Mouse (Mus musculus) kidney, embryonic 16.5 days (tissue): ENCODE measurements around the gene Cbr2. TPM values are rescaled to one million over a fixed set of nuclear protein-coding genes. Genes with fewer than 3 reads are reported as not detected.
A peak's percentile ranks its signal among the peaks of the same experiment; 100 is the strongest.
"Not testable (repeated sequence)": the region's sequence is repeated elsewhere in the genome, so short reads cannot be mapped to it uniquely, and the experiment has no call there.

Source experiments
- ATAC-seq: fragments of 200-750 bp; cut with Nextera tagmentation; 2 replicates; pipeline ENCODE4 v1.8.0; 2017; ENCODE audit warnings: moderate TSS enrichment; ENCODE audit not compliant: low FRiP score, low TSS enrichment
- H3K27ac ChIP-seq: fragments of 300-500 bp; sonication (generic); 2 replicates; pipeline ENCODE4 v1.5.1; 2014; ENCODE audit warnings: low read length
- H3K27me3 ChIP-seq: fragments of 300-500 bp; sonication (generic); 2 replicates; pipeline ENCODE4 v1.6.1; 2014; ENCODE audit warnings: low read length, control low read depth, mixed read lengths; ENCODE audit not compliant: insufficient read depth
- H3K36me3 ChIP-seq: fragments of 300-500 bp; sonication (generic); 2 replicates; pipeline ENCODE4 v1.6.1; 2014; ENCODE audit warnings: low read length, control low read depth, mixed read lengths; ENCODE audit not compliant: insufficient read depth
- H3K4me1 ChIP-seq: fragments of 300-500 bp; sonication (generic); 2 replicates; pipeline ENCODE4 v1.6.1; 2014; ENCODE audit warnings: low read length, control low read depth, mixed read lengths; ENCODE audit not compliant: insufficient read depth
- H3K4me2 ChIP-seq: fragments of 300-500 bp; sonication (generic); replicated peaks from 2 replicates; pipeline ENCODE4 v1.6.1; 2014; ENCODE audit warnings: low read depth, low read length
- H3K4me3 ChIP-seq: fragments of 300-500 bp; sonication (generic); 2 replicates; pipeline ENCODE4 v1.5.1; 2014; ENCODE audit warnings: mild to moderate bottlenecking, low read length
- H3K9ac ChIP-seq: fragments of 300-500 bp; sonication (generic); replicated peaks from 2 replicates; pipeline ENCODE4 v1.6.1; 2014; ENCODE audit warnings: low read length
- H3K9me3 ChIP-seq: fragments of 300-500 bp; sonication (generic); 2 replicates; pipeline ENCODE4 v1.6.1; 2016; ENCODE audit warnings: low read length, control low read depth
- WGBS: fragments of 180-500 bp; shearing (Covaris S2); extraction: QIAGEN DNeasy Blood & Tissue Kit; methylation state at CpG from one replicate; pipeline ENCODE4 v1.1.7; 2014; 5-methylcytosine and 5-hydroxymethylcytosine counted together
- polyA plus RNA-seq: library from polyadenylated mRNA; unstranded; fragments of >200 nt; fragmentation: Nextera tagmentation; extraction: Ambion mirVana; gene quantifications from 2 replicates; pipeline ENCODE4 v1.2.1, GENCODE M21; 2015

The Cbr2 gene
- polyA plus RNA-seq, 1 experiment from 2014 or later = 4.3 TPM

DNA sequence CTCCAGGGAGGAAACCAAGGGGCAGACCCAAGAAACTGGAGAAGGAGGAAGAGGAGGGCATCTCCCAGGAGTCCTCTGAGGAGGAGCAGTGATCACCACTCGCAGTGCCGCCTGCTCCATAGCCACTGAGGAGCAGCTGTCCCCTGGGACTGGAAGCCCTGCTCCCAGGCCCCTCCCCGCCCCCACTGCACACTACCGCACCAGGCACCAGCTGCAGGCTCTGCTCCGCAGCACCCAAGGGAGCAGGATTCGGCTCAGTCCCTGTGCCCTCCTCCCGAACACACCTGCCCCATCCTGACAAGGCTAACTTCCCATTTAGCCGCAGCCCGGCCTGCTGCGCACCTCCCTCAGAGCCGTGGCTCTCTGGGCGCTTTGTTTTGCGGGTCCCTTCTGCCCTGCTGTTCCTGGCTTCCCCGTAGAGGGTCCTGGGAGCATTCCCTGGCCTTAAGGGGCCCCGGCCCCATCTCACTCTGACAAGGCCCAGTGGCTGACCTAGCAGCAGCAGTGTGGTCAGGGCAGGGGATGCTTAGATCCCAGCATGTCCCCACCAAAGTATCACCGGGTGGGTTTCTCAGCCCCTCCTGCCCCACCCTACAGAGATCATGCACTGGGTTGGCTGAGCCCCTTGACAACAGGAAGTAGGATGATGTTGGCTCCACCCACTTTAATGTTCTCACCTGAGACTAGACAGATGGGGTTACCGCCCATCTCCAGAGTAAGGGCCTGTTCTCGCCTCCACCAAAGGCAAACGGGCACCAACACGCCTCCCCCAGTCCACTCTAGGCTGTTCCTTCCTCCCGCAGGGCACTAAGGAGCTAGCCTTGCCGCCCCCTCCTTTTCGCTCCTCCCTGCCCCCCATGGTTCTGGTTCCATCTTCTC, 31.4 kb upstream of the Cbr2 start:
- not testable (repeated sequence) for H3K4me3 ChIP-seq, H3K27me3 ChIP-seq, H3K27ac ChIP-seq, H3K36me3 ChIP-seq, H3K4me1 ChIP-seq, ATAC-seq, H3K9ac ChIP-seq
- H3K4me2 ChIP-seq = peak overlapping the region; percentile 27; the same call in 1 of the 2 replicates
- WGBS = 18% methylated on average over 7 of the region's 23 CpGs
- H3K9me3 ChIP-seq = peaks cover 13% of the 10 kb centered on the region; the same call in 1 of the 2 replicates

DNA sequence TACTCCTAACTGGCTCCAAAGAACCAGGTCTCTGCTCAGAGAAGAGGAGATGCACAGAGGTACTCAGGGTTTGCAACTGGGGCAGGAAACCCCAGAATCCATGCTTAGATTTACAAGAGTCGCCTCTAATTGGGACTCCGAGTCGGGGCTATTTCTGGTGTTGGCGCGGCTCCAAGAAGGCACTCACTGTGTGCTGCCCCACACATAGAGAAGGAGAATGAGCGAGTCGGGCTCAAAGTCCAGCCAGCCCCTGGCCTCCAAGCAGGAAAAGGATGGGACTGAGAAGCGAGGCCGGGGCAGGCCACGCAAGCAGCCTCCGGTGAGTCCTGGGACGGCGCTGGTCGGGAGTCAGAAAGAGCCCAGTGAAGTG, 30.7 kb upstream of the Cbr2 start, which contains the start of gene Hmga1b:
TSS of gene Hmga1b (plus strand) at position 123 of the 370 bp plus-strand sequence.
- H3K4me2 ChIP-seq = peak within 1 kb of the TSS; percentile 27; the same call in 1 of the 2 replicates
- WGBS = 13% methylated on average over 14 of the region's 14 CpGs
- not testable (repeated sequence) for H3K27ac ChIP-seq, H3K4me3 ChIP-seq, H3K36me3 ChIP-seq, H3K27me3 ChIP-seq, H3K9ac ChIP-seq, H3K4me1 ChIP-seq
- ATAC-seq = peak; percentile 55; the same call in 1 of the 2 replicates
- H3K9me3 ChIP-seq = peaks cover 20% of the 10 kb centered on the region

DNA sequence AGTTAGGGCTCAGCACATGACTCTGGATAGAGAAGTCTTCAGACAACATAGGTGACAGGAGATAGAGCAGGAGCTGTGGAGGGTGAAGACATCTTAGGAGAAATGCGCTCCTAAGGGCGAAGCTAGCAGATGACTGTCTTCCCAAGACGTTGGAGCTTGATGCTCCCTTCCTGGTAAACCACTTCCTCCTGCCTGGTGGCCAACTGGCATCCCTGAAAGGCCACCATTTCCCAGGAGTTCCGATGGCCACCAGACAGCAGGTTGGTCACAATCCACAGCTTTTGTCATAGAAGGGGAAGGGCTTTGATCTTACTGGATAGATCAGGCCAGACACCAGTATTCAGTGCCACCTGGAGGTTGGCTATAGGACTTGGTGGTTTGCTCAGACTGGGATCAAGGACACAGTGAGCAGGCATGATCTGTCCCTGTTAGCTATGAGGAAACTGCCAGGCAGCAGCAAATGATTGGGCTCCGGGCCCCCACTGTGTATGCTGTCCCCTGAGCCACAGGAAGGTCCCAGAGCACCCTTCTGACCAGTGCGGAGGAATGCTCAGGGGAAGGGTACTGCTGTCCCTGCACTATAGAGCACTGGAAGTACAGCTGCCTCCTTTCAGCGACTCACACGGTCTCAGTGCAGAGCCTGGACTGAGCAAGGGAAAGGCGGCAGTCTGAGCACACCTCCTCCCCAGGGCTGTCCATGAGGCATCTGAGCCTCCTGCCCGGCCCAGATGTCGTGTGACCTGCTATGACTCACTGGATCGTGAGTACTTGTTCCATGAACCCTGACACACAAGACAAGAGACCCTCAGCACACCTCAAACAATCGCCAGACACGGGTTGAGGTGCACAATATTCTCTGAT, 30.1 kb upstream of the Cbr2 start:
- Histone ChIP-seq H3K4me3 (no peak overlapping the region), H3K27ac (no peak overlapping the region), H3K27me3 (peaks cover 10% of the 10 kb centered on the region), H3K9me3 (peaks cover 22% of the 10 kb centered on the region), H3K4me2 (no peak overlapping the region), H3K9ac (no peak overlapping the region), H3K36me3 (no peaks in the 10 kb centered on the region), H3K4me1 (no peaks in the 10 kb centered on the region)
- WGBS = 61% methylated on average over 14 of the region's 14 CpGs
- no peak for ATAC-seq

GRCm38 (mm10) chr11:120760236-120760635, 28.3 kb upstream of the Cbr2 start:
- no peak overlapping the region for H3K9ac ChIP-seq
- no peaks in the 10 kb centered on the region for H3K36me3 ChIP-seq
- H3K27ac ChIP-seq = no peak overlapping the region
- peaks cover 25% of the 10 kb centered on the region for H3K9me3 ChIP-seq
- ATAC-seq = no peak
- H3K4me2 ChIP-seq = no peak overlapping the region
- peaks cover 8% of the 10 kb centered on the region for H3K27me3 ChIP-seq
- no peaks in the 10 kb centered on the region for H3K4me1 ChIP-seq
- WGBS = 46% methylated on average over 9 of the region's 9 CpGs
- no peak overlapping the region for H3K4me3 ChIP-seq

- 49% methylated on average over 4 of the region's 4 CpGs for whole genome bisulfite sequencing
- H3K9ac ChIP-seq = no peak overlapping the region
- no peaks in the 10 kb centered on the region for H3K9me3 ChIP-seq
- no peak overlapping the region for H3K4me2 ChIP-seq
- H3K4me1 ChIP-seq = no peaks in the 10 kb centered on the region
- no peak for ATAC-seq
- no peak overlapping the region for H3K4me3 ChIP-seq
- no peak overlapping the region for H3K27ac ChIP-seq
- H3K27me3 ChIP-seq = no peaks in the 10 kb centered on the region
- no peaks in the 10 kb centered on the region for H3K36me3 ChIP-seq
These were observed 19.7 kb upstream of the Cbr2 start for GRCm38 (mm10) chr11:120751606-120752005.

DNA sequence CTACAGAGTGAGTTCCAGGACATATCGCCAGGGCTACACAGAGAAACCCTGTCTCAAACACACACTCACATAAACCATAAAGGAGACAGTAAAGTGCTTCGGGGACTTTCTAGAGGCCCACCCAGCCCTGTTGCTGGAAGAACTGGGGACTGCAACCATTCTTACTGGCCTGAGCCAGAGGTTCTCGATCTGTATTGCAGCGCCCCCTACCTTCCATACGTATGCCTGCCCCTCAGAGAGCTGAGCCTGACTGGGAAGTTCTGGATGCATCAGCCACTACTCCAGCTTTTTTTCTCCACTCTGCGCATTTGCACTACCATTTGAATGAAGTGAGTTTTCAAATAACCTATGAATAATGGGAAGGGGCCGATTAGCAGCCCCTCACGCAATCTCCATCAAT, 17.5 kb upstream of the Cbr2 start:
- Histone ChIP-seq H3K4me2 (no peak overlapping the region), H3K27ac (no peak overlapping the region), H3K4me3 (no peak overlapping the region), H3K9me3 (no peaks in the 10 kb centered on the region), H3K9ac (no peak overlapping the region), H3K36me3 (no peaks in the 10 kb centered on the region), H3K4me1 (no peaks in the 10 kb centered on the region), H3K27me3 (no peaks in the 10 kb centered on the region)
- WGBS = 58% methylated on average over 8 of the region's 8 CpGs
- ATAC-seq = no peak

DNA sequence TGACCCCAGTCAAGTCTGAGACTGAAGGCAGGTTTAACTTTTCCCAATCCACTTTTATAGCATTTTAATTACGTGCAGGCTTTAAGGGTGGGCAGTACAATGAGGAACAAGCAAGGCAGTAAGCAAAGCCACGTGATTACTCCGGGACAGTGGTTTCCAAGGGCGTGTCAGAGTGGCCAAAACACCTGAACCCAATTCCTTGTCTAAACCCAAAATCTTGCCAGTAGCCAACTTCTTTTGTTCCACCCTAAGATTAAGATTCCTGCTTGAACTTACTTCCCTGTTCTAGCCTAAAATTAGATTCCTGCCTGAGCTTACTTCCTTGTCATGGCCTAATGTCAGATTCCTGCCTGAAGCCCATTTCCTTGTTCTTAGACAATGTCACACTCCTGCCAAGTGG, 16.1 kb upstream of the Cbr2 start:
- Histone ChIP-seq H3K27me3 (no peaks in the 10 kb centered on the region), H3K4me2 (no peak overlapping the region), H3K9ac (no peak overlapping the region), H3K9me3 (no peaks in the 10 kb centered on the region), H3K4me1 (no peaks in the 10 kb centered on the region), H3K36me3 (no peaks in the 10 kb centered on the region), H3K4me3 (no peak overlapping the region), H3K27ac (peak overlapping the region; percentile 13; the same call in 1 of the 2 replicates)
- WGBS = 62% methylated on average over 4 of the region's 4 CpGs
- no peak for ATAC-seq

GRCm38 (mm10) chr11:120744121-120744701, 12.3 kb upstream of the Cbr2 start:
- no peak overlapping the region for H3K9ac ChIP-seq
- no peak for ATAC-seq
- H3K36me3 ChIP-seq = no peaks in the 10 kb centered on the region
- no peaks in the 10 kb centered on the region for H3K27me3 ChIP-seq
- H3K4me2 ChIP-seq = no peak overlapping the region
- WGBS = 71% methylated on average over 7 of the region's 7 CpGs
- no peaks in the 10 kb centered on the region for H3K9me3 ChIP-seq
- no peak overlapping the region for H3K4me3 ChIP-seq
- H3K27ac ChIP-seq = no peak overlapping the region
- no peaks in the 10 kb centered on the region for H3K4me1 ChIP-seq

GRCm38 (mm10) chr11:120740981-120741380, 9.1 kb upstream of the Cbr2 start:
- no peak overlapping the region for H3K27ac ChIP-seq
- ATAC-seq = no peak
- no peak overlapping the region for H3K4me2 ChIP-seq
- no peaks in the 10 kb centered on the region for H3K36me3 ChIP-seq
- no peak overlapping the region for H3K9ac ChIP-seq
- no peaks in the 10 kb centered on the region for H3K9me3 ChIP-seq
- H3K27me3 ChIP-seq = no peaks in the 10 kb centered on the region
- WGBS = 93% methylated on average over 5 of the region's 5 CpGs
- H3K4me3 ChIP-seq = no peak overlapping the region
- H3K4me1 ChIP-seq = no peaks in the 10 kb centered on the region
